Mouse (Mus musculus): ENCODE measurements around the gene Zdhhc12.

DNA sequence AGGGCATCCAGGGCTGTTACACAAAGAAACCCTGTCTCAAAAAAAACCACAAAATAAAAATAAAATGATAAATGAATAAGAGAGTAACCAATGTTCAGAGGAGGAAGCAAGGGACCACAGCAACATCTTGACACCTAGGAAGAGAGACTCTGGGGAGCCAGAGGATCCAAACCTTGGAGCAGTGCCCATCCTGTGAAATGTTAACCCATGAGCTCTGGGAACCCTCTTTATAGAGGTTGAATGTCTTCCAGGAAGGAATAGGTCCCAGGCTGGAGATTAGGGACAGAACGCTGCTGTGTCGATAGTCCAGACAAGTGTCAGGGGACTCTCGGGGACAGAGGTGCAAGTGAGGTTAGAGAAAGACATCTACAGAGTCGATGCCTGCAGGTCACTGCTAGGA lies 26.8 kb upstream of the Zdhhc12 start:
- TF ChIP-seq GATA1 (IDR thresholded peaks at IDR 0.05; ENCODE audit: borderline replicate concordance, low read length) (no peak), FLI1 (IDR thresholded peaks at IDR 0.05; ENCODE audit: low read length) (no peak)

Measured in megakaryocyte, embryonic 14.5 days (primary cell).